Mouse (Mus musculus) stomach, embryonic 16.5 days (tissue): ENCODE data around the gene U2af2. TPM values are rescaled to one million over a fixed set of nuclear protein-coding genes. Genes with fewer than 3 reads are reported as not detected.

Experiments used
- ATAC-seq: fragments of 200-750 bp; cut with Nextera tagmentation; 2 replicates; pipeline ENCODE4 v1.8.0; 2017; ENCODE audit warnings: moderate number of reproducible peaks, moderate TSS enrichment; ENCODE audit not compliant: insufficient read depth, low FRiP score
- H3K27ac ChIP-seq: fragments of 300-500 bp; sonication (generic); 2 replicates; pipeline ENCODE4 v1.5.1; 2014; ENCODE audit warnings: low read length
- H3K27me3 ChIP-seq: fragments of 300-500 bp; sonication (generic); 2 replicates; pipeline ENCODE4 v1.6.1; 2014; ENCODE audit warnings: low read length, control low read depth, mixed read lengths; ENCODE audit not compliant: control insufficient read depth, insufficient read depth
- H3K36me3 ChIP-seq: fragments of 300-500 bp; sonication (generic); 2 replicates; pipeline ENCODE4 v1.6.1; 2014; ENCODE audit warnings: low read length; ENCODE audit not compliant: control insufficient read depth, insufficient read depth
- H3K4me1 ChIP-seq: fragments of 300-500 bp; sonication (generic); 2 replicates; pipeline ENCODE4 v1.6.1; 2014; ENCODE audit warnings: low read length, control low read depth, mixed read lengths; ENCODE audit not compliant: control insufficient read depth, insufficient read depth
- H3K4me2 ChIP-seq: fragments of 300-500 bp; sonication (generic); 2 replicates; pipeline ENCODE4 v1.6.1; 2014; ENCODE audit warnings: low read depth, low read length, mixed read lengths
- H3K4me3 ChIP-seq: fragments of 300-500 bp; sonication (generic); replicated peaks from 2 replicates; pipeline ENCODE4 v1.5.1; 2014; ENCODE audit warnings: mild to moderate bottlenecking, low read length
- H3K9ac ChIP-seq: fragments of 300-500 bp; sonication (generic); 2 replicates; pipeline ENCODE4 v1.6.1; 2014; ENCODE audit warnings: low read length
- H3K9me3 ChIP-seq: fragments of 300-500 bp; sonication (generic); replicated peaks from 2 replicates; pipeline ENCODE4 v1.6.1; 2016; ENCODE audit warnings: low read length, control low read depth; ENCODE audit not compliant: control insufficient read depth
- WGBS: fragments of 180-500 bp; shearing (Covaris S2); extraction: QIAGEN DNeasy Blood & Tissue Kit; methylation state at CpG from one replicate; pipeline ENCODE4 v1.1.7; 2014; 5-methylcytosine and 5-hydroxymethylcytosine counted together
- polyA plus RNA-seq: library from polyadenylated mRNA; unstranded; fragments of >200 nt; fragmentation: Nextera tagmentation; extraction: Ambion mirVana; gene quantifications from 2 replicates; pipeline ENCODE4 v1.2.1, GENCODE M21; 2015

U2af2 gene
- polyA plus RNA-seq, 1 experiment from 2014 or later = 81.1 TPM

DNA sequence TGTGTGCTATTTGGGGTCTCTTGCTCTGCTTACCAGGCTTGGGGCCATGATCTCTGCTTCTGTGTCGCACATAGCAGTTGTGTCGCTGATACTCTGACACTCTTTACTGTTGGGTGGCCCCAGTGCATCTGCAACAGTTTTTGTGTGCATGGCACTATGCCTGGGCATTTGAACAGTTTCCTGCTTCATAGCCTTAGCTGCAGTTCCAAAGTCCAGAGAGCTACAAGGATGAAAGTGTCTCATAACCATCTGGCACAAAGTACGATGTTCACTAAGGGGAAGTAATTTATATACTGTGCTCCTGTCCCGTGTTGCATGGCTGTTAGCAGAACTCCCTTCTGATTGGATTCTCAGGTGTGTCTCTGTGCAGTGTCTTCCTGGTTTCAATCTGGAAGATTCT lies 25.9 kb downstream of the U2af2 start:
- no peaks in the 10 kb centered on the region for H3K9me3 ChIP-seq
- H3K4me1 ChIP-seq = peaks cover 7% of the 10 kb centered on the region; the same call in 1 of the 2 replicates
- peaks cover 7% of the 10 kb centered on the region for H3K36me3 ChIP-seq
- H3K27me3 ChIP-seq = no peaks in the 10 kb centered on the region
- H3K9ac ChIP-seq = no peak overlapping the region
- no peak overlapping the region for H3K27ac ChIP-seq
- H3K4me3 ChIP-seq = no peak overlapping the region
- 0 out of 2 replicates have a peak, but pooled peaks have one; percentile 34 for ATAC-seq
- WGBS = 70% methylated on average over 4 of the region's 4 CpGs
- H3K4me2 ChIP-seq = no peak overlapping the region

GRCm38 (mm10) chr7:5089853-5090252 lies 27.9 kb downstream of the U2af2 start:
- no peak overlapping the region for H3K4me2 ChIP-seq
- no peaks in the 10 kb centered on the region for H3K4me1 ChIP-seq
- no peak overlapping the region for H3K27ac ChIP-seq
- ATAC-seq = no peak
- H3K4me3 ChIP-seq = no peak overlapping the region
- WGBS = 93% methylated on average over 15 of the region's 15 CpGs
- no peaks in the 10 kb centered on the region for H3K9me3 ChIP-seq
- no peak overlapping the region for H3K9ac ChIP-seq
- no peaks in the 10 kb centered on the region for H3K27me3 ChIP-seq
- no peaks in the 10 kb centered on the region; the same call in 1 of the 2 replicates for H3K36me3 ChIP-seq

GRCm38 (mm10) chr7:5091008-5091728 lies 29.2 kb downstream of the U2af2 start:
- Histone ChIP-seq H3K27me3 (no peaks in the 10 kb centered on the region), H3K27ac (no peak overlapping the region), H3K4me2 (no peak overlapping the region), H3K9me3 (no peaks in the 10 kb centered on the region), H3K36me3 (peaks cover 10% of the 10 kb centered on the region), H3K4me1 (no peaks in the 10 kb centered on the region), H3K4me3 (no peak overlapping the region), H3K9ac (no peak overlapping the region)
- WGBS = 88% methylated on average over 15 of the region's 15 CpGs
- ATAC-seq = no peak

- WGBS = 78% methylated on average over 6 of the region's 6 CpGs
- peaks cover 11% of the 10 kb centered on the region for H3K36me3 ChIP-seq
- no peak overlapping the region for H3K4me2 ChIP-seq
- H3K4me1 ChIP-seq = no peaks in the 10 kb centered on the region
- no peak for ATAC-seq
- H3K4me3 ChIP-seq = no peak overlapping the region
- no peak overlapping the region for H3K9ac ChIP-seq
- no peaks in the 10 kb centered on the region for H3K9me3 ChIP-seq
- no peak overlapping the region for H3K27ac ChIP-seq
- H3K27me3 ChIP-seq = no peaks in the 10 kb centered on the region
Observed at GRCm38 (mm10) chr7:5092381-5092780, 30.4 kb downstream of the U2af2 start.

GRCm38 (mm10) chr7:5092831-5093510 lies 31.0 kb downstream of the U2af2 start:
- Histone ChIP-seq H3K9me3 (no peaks in the 10 kb centered on the region), H3K27ac (no peak overlapping the region), H3K4me1 (no peaks in the 10 kb centered on the region), H3K9ac (no peak overlapping the region), H3K36me3 (peaks cover 17% of the 10 kb centered on the region), H3K4me2 (no peak overlapping the region), H3K4me3 (no peak overlapping the region), H3K27me3 (no peaks in the 10 kb centered on the region)
- no peak; the same call in 1 of the 2 replicates for ATAC-seq
- 82% methylated on average over 21 of the region's 21 CpGs for WGBS

DNA sequence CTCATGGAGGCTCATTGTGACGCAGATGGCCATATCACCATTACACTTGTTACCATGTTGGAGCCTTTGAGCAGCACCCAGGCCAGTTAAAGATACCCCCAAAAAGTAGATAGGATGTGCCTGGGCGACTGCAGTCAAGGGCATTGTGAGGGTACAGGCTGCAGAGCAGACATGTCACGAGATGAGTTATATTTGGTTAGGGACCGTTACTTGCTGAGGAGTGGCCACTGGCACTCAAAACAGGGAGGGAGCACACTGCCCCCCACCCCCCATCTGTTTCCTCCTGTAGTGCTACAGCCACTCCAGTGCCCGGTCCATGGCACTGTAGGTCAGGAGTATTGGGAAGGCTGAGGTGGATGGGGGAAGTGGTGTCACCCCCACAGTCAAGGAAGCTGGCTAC lies 36.8 kb downstream of the U2af2 start:
- Histone ChIP-seq H3K4me3 (no peak overlapping the region), H3K36me3 (peaks cover 25% of the 10 kb centered on the region), H3K9ac (no peak overlapping the region), H3K9me3 (no peaks in the 10 kb centered on the region), H3K27me3 (no peaks in the 10 kb centered on the region), H3K4me2 (no peak overlapping the region), H3K27ac (no peak overlapping the region), H3K4me1 (no peaks in the 10 kb centered on the region)
- 87% methylated on average over 5 of the region's 5 CpGs for WGBS
- ATAC-seq = no peak

DNA sequence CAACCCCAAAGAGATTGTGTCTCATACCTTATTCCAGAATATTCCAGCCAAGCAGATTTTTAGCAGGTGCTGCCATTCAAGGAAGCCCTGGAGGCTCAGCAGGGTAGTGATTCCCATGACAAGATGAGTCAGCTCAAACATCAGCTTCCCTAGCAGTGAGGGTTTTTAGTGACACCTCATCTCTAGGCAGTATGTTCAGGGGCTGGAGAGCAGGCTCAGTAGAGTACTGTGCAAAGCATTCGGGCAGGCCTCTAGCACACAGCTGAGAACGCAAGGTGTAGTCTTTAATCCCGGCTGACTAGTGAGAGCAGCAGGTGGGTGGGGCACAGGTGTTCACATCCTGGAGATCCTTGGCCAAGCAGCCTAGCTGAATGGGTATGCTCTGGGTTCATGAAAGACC lies 37.9 kb downstream of the U2af2 start:
- Histone ChIP-seq H3K4me2 (no peak overlapping the region), H3K4me3 (no peak overlapping the region), H3K36me3 (peaks cover 25% of the 10 kb centered on the region), H3K9ac (no peak overlapping the region), H3K27me3 (no peaks in the 10 kb centered on the region), H3K4me1 (no peaks in the 10 kb centered on the region), H3K9me3 (no peaks in the 10 kb centered on the region), H3K27ac (no peak overlapping the region)
- no peak for ATAC-seq
- 73% methylated on average over 3 of the region's 3 CpGs for WGBS

GRCm38 (mm10) chr7:5101066-5101663 lies 39.2 kb downstream of the U2af2 start:
- WGBS = 80% methylated on average over 10 of the region's 10 CpGs
- Histone ChIP-seq H3K36me3 (peaks cover 15% of the 10 kb centered on the region), H3K9me3 (no peaks in the 10 kb centered on the region), H3K9ac (no peak overlapping the region), H3K27ac (no peak overlapping the region), H3K4me1 (no peaks in the 10 kb centered on the region), H3K27me3 (no peaks in the 10 kb centered on the region), H3K4me3 (no peak overlapping the region), H3K4me2 (no peak overlapping the region)
- ATAC-seq = no peak

GRCm38 (mm10) chr7:5102564-5102963 lies 40.6 kb downstream of the U2af2 start:
- H3K4me3 ChIP-seq = no peak overlapping the region
- 91% methylated on average over 2 of the region's 2 CpGs for WGBS
- no peak overlapping the region for H3K4me2 ChIP-seq
- no peak for ATAC-seq
- no peak overlapping the region for H3K27ac ChIP-seq
- H3K4me1 ChIP-seq = no peaks in the 10 kb centered on the region
- H3K9me3 ChIP-seq = no peaks in the 10 kb centered on the region
- H3K36me3 ChIP-seq = peaks cover 12% of the 10 kb centered on the region
- no peak overlapping the region for H3K9ac ChIP-seq
- no peaks in the 10 kb centered on the region for H3K27me3 ChIP-seq
